Mouse (Mus musculus) liver, embryonic 12.5 days (tissue): ENCODE measurements around the gene Nol11. TPM values are rescaled to one million over a fixed set of nuclear protein-coding genes. Genes with fewer than 3 reads are reported as not detected.

Experiments
- ATAC-seq: fragments of 200-750 bp; cut with Nextera tagmentation; 2 replicates; pipeline ENCODE4 v1.8.0; 2017; ENCODE audit warnings: moderate number of reproducible peaks, mild to moderate bottlenecking, moderate library complexity
- H3K27ac ChIP-seq: fragments of 300-500 bp; sonication (generic); 2 replicates; pipeline ENCODE4 v1.5.1; 2016; ENCODE audit warnings: mild to moderate bottlenecking
- H3K27me3 ChIP-seq: fragments of 300-500 bp; sonication (generic); replicated peaks from 2 replicates; pipeline ENCODE4 v1.6.1; 2016; ENCODE audit warnings: mild to moderate bottlenecking, moderate library complexity
- H3K36me3 ChIP-seq: fragments of 300-500 bp; sonication (generic); 2 replicates; pipeline ENCODE4 v1.6.1; 2016; ENCODE audit warnings: mild to moderate bottlenecking, moderate library complexity
- H3K4me1 ChIP-seq: fragments of 300-500 bp; sonication (generic); 2 replicates; pipeline ENCODE4 v1.6.1; 2016
- H3K4me2 ChIP-seq: fragments of 300-500 bp; sonication (generic); 2 replicates; pipeline ENCODE4 v1.6.1; 2016; ENCODE audit warnings: mild to moderate bottlenecking, moderate library complexity
- H3K4me3 ChIP-seq: fragments of 300-500 bp; sonication (generic); 2 replicates; pipeline ENCODE4 v1.5.1; 2016; ENCODE audit warnings: mild to moderate bottlenecking, moderate library complexity
- H3K9ac ChIP-seq: fragments of 300-500 bp; sonication (generic); 2 replicates; pipeline ENCODE4 v1.6.1; 2016; ENCODE audit warnings: mild to moderate bottlenecking, moderate library complexity
- H3K9me3 ChIP-seq: fragments of 300-500 bp; sonication (generic); replicated peaks from 2 replicates; pipeline ENCODE4 v1.6.1; 2016; ENCODE audit warnings: mild to moderate bottlenecking, moderate library complexity
- WGBS: fragments of 180-500 bp; shearing (Covaris S2); methylation state at CpG from one replicate; pipeline ENCODE4 v1.1.7; 2016; ENCODE audit not compliant: insufficient replicate concordance; 5-methylcytosine and 5-hydroxymethylcytosine counted together
- polyA plus RNA-seq: library from polyadenylated mRNA; unstranded; fragments of >200 nt; fragmentation: Nextera tagmentation; extraction: Ambion mirVana; gene quantifications from 2 replicates; pipeline ENCODE4 v1.2.1, GENCODE M21; 2016

The Nol11 gene
- polyA plus RNA-seq = 43.2 and 46.2 TPM in 2 replicates

DNA sequence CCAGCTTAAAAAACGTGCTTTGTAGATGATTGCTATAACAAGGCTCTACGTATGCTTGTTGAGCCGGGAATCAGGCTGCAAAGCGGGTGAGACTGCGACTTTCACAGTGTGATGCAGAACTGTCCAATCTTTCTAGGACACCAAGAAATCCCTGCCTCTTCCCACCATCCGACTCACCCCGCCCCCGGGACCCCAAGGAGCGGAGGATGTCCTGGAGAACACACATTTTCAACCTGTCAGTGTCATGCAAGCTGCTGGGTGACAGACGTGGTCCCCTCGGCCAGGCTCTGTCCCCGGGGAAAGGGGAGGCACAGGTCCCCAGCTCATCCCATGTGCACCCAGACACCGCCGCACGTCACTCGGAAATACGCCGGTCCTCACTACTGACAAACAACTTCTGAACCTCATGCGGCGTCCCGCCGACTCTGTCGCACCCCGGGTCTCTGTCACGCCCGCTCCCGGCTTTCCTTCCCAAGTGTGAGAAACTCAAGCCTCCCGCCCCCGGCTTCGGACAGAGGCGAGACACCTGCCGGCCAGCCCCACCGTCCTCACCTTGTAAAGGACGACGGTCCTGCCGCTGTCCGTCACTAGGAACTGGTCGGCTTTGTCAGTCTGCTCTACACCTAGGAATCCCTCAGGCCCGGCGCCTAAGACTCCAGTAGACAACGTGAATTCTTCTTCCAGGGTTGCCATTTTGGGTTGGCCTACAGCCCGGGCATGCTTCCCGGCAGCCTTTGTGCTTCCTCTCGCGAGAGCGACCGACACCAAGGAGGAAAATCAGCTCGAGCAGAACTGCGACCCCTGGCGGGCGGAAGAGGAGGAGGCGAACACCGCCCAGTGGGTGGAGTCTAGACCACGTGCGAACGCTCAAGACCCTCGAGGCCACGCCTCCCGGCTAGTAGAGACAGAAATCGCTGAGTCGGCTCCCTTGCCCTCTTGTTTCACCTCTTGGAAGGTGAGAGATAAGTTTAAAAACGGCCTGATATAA is at the start of gene Nol11:
Gene Nol11 (minus strand): TSS at position 817 of the 988 bp plus-strand sequence.
- Histone ChIP-seq H3K4me2 (peak within 1 kb of the TSS; percentile 89), H3K27ac (peak within 1 kb of the TSS; percentile 75), H3K4me3 (peak within 1 kb of the TSS; percentile 85), H3K36me3 (peaks cover 34% of the 10 kb centered on the region), H3K9me3 (no peaks in the 10 kb centered on the region), H3K9ac (peak within 1 kb of the TSS; percentile 82), H3K27me3 (no peaks in the 10 kb centered on the region), H3K4me1 (peaks cover 20% of the 10 kb centered on the region)
- ATAC-seq = peak; percentile 94
- 1% methylated on average over 62 of the region's 62 CpGs for WGBS

GRCm38 (mm10) chr11:107238506-107238905 is 49.3 kb upstream of the Nol11 start:
- H3K27ac ChIP-seq = no peak overlapping the region
- no peak overlapping the region for H3K4me2 ChIP-seq
- WGBS = 81% methylated on average over 6 of the region's 6 CpGs
- H3K4me1 ChIP-seq = 0 out of 2 replicates have a peak, but pooled peaks cover 6% of the 10 kb centered on the region
- H3K36me3 ChIP-seq = peaks cover 9% of the 10 kb centered on the region
- no peaks in the 10 kb centered on the region for H3K9me3 ChIP-seq
- no peaks in the 10 kb centered on the region for H3K27me3 ChIP-seq
- no peak overlapping the region for H3K9ac ChIP-seq
- H3K4me3 ChIP-seq = no peak overlapping the region
- no peak for ATAC-seq

- WGBS = 79% methylated on average over 4 of the region's 4 CpGs
- Histone ChIP-seq H3K27me3 (no peaks in the 10 kb centered on the region), H3K4me3 (no peak overlapping the region), H3K36me3 (peaks cover 18% of the 10 kb centered on the region), H3K27ac (no peak overlapping the region), H3K9me3 (no peaks in the 10 kb centered on the region), H3K4me2 (no peak overlapping the region), H3K9ac (no peak overlapping the region), H3K4me1 (0 out of 2 replicates have a peak, but pooled peaks cover 6% of the 10 kb centered on the region)
- ATAC-seq = no peak
Measured at GRCm38 (mm10) chr11:107237532-107237931, 48.4 kb upstream of the Nol11 start.

GRCm38 (mm10) chr11:107233252-107233890 is 44.2 kb upstream of the Nol11 start:
- Histone ChIP-seq H3K4me2 (no peak overlapping the region), H3K4me1 (0 out of 2 replicates have a peak, but pooled peaks cover 6% of the 10 kb centered on the region), H3K9me3 (no peaks in the 10 kb centered on the region), H3K27ac (no peak overlapping the region), H3K36me3 (peaks cover 38% of the 10 kb centered on the region), H3K4me3 (no peak overlapping the region), H3K27me3 (no peaks in the 10 kb centered on the region), H3K9ac (no peak overlapping the region)
- no peak for ATAC-seq
- WGBS = 85% methylated on average over 5 of the region's 5 CpGs

GRCm38 (mm10) chr11:107230128-107230527 is 40.9 kb upstream of the Nol11 start:
- no peak overlapping the region for H3K4me2 ChIP-seq
- H3K27me3 ChIP-seq = no peaks in the 10 kb centered on the region
- no peaks in the 10 kb centered on the region for H3K9me3 ChIP-seq
- H3K27ac ChIP-seq = no peak overlapping the region
- H3K9ac ChIP-seq = no peak overlapping the region
- no peaks in the 10 kb centered on the region for H3K4me1 ChIP-seq
- no peak overlapping the region for H3K4me3 ChIP-seq
- H3K36me3 ChIP-seq = peaks cover 46% of the 10 kb centered on the region
- WGBS = 85% methylated on average over 10 of the region's 10 CpGs
- ATAC-seq = no peak

DNA sequence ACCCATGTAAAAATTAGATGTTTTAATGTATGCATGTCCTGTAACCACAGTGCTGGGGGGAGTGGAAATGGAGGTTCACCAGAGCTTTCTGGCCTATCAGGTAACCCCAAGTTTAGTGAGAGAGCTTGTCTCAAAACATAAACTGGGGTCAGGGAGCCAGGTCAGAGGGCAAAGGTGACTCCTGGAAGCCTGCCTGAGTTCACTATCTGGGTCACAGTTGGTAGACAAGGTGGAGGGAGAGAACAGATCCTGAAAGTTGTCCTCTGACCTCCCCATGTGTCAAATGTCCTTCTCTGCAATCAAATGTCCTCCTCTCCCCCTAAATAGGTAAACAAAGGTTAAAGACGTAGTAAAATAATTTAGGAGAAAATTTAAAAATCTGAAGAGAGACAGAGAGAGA is 37.2 kb upstream of the Nol11 start:
- H3K27ac ChIP-seq = no peak overlapping the region
- H3K36me3 ChIP-seq = peaks cover 18% of the 10 kb centered on the region
- WGBS = 94% methylated on average over 1 of the region's 1 CpGs
- H3K9ac ChIP-seq = no peak overlapping the region
- H3K27me3 ChIP-seq = no peaks in the 10 kb centered on the region
- H3K9me3 ChIP-seq = no peaks in the 10 kb centered on the region
- no peak overlapping the region for H3K4me2 ChIP-seq
- no peak for ATAC-seq
- no peak overlapping the region for H3K4me3 ChIP-seq
- H3K4me1 ChIP-seq = no peaks in the 10 kb centered on the region

GRCm38 (mm10) chr11:107226013-107226412 is 36.8 kb upstream of the Nol11 start:
- WGBS = 73% methylated on average over 10 of the region's 10 CpGs
- H3K9me3 ChIP-seq = no peaks in the 10 kb centered on the region
- ATAC-seq = no peak

GRCm38 (mm10) chr11:107225301-107225700 is 36.1 kb upstream of the Nol11 start:
- ATAC-seq = no peak
- Histone ChIP-seq H3K9me3 (no peaks in the 10 kb centered on the region), H3K27ac (no peak overlapping the region), H3K36me3 (peaks cover 17% of the 10 kb centered on the region), H3K9ac (no peak overlapping the region), H3K4me1 (no peaks in the 10 kb centered on the region), H3K4me2 (no peak overlapping the region), H3K4me3 (no peak overlapping the region), H3K27me3 (no peaks in the 10 kb centered on the region)
- 80% methylated on average over 5 of the region's 5 CpGs for WGBS

More at GRCm38 (mm10) chr11:107226013-107226412, 36.8 kb upstream of the Nol11 start:
- Histone ChIP-seq H3K27ac (no peak overlapping the region), H3K4me2 (no peak overlapping the region), H3K4me1 (no peaks in the 10 kb centered on the region), H3K36me3 (peaks cover 17% of the 10 kb centered on the region), H3K9ac (no peak overlapping the region), H3K4me3 (no peak overlapping the region), H3K27me3 (no peaks in the 10 kb centered on the region)

DNA sequence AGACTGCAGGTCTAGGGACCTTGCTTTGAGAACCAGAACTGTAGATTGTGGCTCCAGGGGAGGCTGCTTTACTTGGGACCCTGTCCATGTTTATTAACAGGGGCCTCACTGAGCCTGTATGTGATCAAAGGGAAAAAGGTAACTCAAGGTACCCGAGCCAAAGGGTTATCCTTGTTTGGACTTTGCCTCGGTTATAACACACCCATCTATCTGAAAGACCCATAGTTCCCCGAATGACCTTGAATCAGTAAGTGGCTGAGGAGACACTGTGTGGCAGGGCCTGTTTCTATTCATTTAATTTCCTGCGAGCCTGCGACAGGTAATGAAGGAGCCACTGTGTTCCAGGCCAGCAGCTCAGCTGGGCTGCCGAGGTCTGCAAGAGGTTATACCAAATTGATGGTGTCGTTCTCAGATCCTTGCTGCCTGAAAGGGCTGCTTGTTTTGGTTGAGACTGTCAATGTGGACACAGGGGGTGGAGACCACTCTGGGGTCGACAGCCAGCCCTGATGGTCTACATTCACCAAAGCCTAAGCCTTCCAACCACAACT is 34.6 kb upstream of the Nol11 start:
- no peak overlapping the region for H3K4me2 ChIP-seq
- H3K9me3 ChIP-seq = no peaks in the 10 kb centered on the region
- H3K27ac ChIP-seq = no peak overlapping the region
- WGBS = 71% methylated on average over 8 of the region's 8 CpGs
- no peak overlapping the region for H3K9ac ChIP-seq
- no peaks in the 10 kb centered on the region for H3K27me3 ChIP-seq
- H3K36me3 ChIP-seq = peaks cover 12% of the 10 kb centered on the region
- no peak for ATAC-seq
- no peak overlapping the region for H3K4me3 ChIP-seq
- no peaks in the 10 kb centered on the region for H3K4me1 ChIP-seq

DNA sequence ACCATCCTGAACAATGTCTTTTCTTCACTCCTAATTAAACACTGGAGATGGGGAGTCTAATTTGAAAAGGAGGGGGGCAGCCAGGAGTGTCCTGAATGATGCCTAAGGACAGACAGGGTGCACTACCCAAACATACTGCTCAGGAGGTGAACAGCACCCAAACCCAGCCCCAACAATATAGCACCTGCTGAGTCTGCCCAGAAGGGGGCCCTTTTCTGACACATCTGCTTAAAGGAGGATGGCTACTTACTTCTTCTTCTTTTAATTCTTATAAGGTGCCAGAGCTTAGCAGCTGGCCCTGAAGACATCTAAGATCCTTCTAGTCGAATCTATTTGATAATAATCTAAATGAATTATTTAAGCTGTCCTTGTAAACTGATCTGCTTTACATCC is 34.0 kb upstream of the Nol11 start:
- ATAC-seq = no peak

DNA sequence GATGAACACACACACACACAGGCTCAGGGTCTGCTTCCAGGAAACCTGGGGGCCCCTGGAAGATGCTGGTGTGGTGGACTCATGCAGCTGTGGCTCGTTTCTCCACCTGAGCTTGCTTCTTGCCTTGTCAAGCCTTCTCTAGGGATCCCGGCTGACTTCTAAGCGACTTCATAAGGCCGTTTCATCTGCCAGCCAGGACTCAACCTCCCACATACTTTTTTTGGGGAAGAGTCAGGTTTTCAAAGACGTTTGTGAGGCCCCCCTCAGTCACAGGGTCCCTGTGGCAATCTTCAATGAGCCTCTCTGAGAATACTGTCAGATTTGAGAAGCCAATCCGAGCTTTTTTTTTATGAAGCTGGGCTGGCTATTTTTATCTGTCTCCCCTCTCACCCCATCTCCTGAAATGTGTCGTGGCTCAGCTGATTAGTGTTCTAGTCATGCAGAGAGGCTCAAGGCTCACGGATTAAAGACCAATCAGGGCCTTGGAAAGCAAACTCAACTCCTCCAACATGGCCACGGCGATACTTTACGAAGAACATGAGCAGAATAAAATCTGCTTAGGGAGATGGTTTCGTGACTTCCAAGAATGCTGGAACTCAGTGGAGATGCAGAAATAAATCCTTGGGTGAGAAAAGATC is 33.5 kb upstream of the Nol11 start:
- no peak overlapping the region for H3K9ac ChIP-seq
- 72% methylated on average over 12 of the region's 12 CpGs for WGBS
- peaks cover under 1% of the 10 kb centered on the region; the same call in 1 of the 2 replicates for H3K36me3 ChIP-seq
- no peak overlapping the region for H3K4me3 ChIP-seq
- H3K27ac ChIP-seq = no peak overlapping the region
- H3K4me1 ChIP-seq = no peaks in the 10 kb centered on the region
- H3K9me3 ChIP-seq = no peaks in the 10 kb centered on the region
- no peaks in the 10 kb centered on the region for H3K27me3 ChIP-seq
- no peak overlapping the region for H3K4me2 ChIP-seq
- no peak for ATAC-seq

More for the DNA sequence above, 34.0 kb upstream of the Nol11 start:
- Histone ChIP-seq H3K27me3 (no peaks in the 10 kb centered on the region), H3K9me3 (no peaks in the 10 kb centered on the region), H3K4me3 (no peak overlapping the region), H3K4me1 (no peaks in the 10 kb centered on the region), H3K36me3 (peaks cover 6% of the 10 kb centered on the region), H3K4me2 (no peak overlapping the region), H3K9ac (no peak overlapping the region), H3K27ac (no peak overlapping the region)
- 56% methylated on average over 1 of the region's 1 CpGs for WGBS
